Mouse (Mus musculus): ENCODE results near the gene Hnf1a. TPM values are rescaled to one million over a fixed set of nuclear protein-coding genes. Genes with fewer than 3 reads are reported as not detected.

The Hnf1a gene
- polyA plus RNA-seq, 1 experiment = not detected

- Histone ChIP-seq H3K4me2 (ENCODE audit: low read depth) (no peak overlapping the region), H3K36me3 (ENCODE audit: control insufficient read depth, insufficient read depth) (no peaks in the 10 kb centered on the region), H3K27me3 (ENCODE audit: control insufficient read depth, insufficient read depth, insufficient read length) (peaks cover 16% of the 10 kb centered on the region), H3K4me3 (no peak overlapping the region), H3K79me2 (ENCODE audit: control insufficient read depth, insufficient read depth) (no peaks in the 10 kb centered on the region), H3ac (ENCODE audit: control insufficient read depth, insufficient read length) (no peak overlapping the region)
- TF ChIP-seq SRF (IDR thresholded peaks at IDR 0.05; ENCODE audit: control insufficient read depth, insufficient read length, low read depth) = no peak
- TF ChIP-seq E2F4 (IDR thresholded peaks at IDR 0.05; ENCODE audit: insufficient read depth) = no peak
These were observed 32.5 kb upstream of the Hnf1a start for GRCm38 (mm10) chr5:115003224-115003873.

GRCm38 (mm10) chr5:115002781-115003180 is 31.9 kb upstream of the Hnf1a start:
- Histone ChIP-seq H3K36me3 (ENCODE audit: control insufficient read depth, insufficient read depth) (no peaks in the 10 kb centered on the region), H3ac (ENCODE audit: control insufficient read depth, insufficient read length) (no peak overlapping the region), H3K79me2 (ENCODE audit: control insufficient read depth, insufficient read depth) (no peaks in the 10 kb centered on the region), H3K4me2 (ENCODE audit: low read depth) (no peak overlapping the region), H3K4me3 (no peak overlapping the region), H3K27me3 (ENCODE audit: control insufficient read depth, insufficient read depth, insufficient read length) (peaks cover 16% of the 10 kb centered on the region)
- TF ChIP-seq E2F4 (IDR thresholded peaks at IDR 0.05; ENCODE audit: insufficient read depth) = no peak
- TF ChIP-seq CEBPB (IDR thresholded peaks at IDR 0.05; ENCODE audit: insufficient read depth, poor library complexity, severe bottlenecking) = no peak
- TF ChIP-seq TCF3 (IDR thresholded peaks at IDR 0.05; ENCODE audit: insufficient read length, low read depth) = no peak
- no peak for TF ChIP-seq REST (IDR thresholded peaks at IDR 0.05; ENCODE audit: insufficient read depth, insufficient read length)
- no peak for TF ChIP-seq MAX (IDR thresholded peaks at IDR 0.05; ENCODE audit: low read depth)
- TF ChIP-seq TCF12 (IDR thresholded peaks at IDR 0.05; ENCODE audit: insufficient read depth, poor library complexity, severe bottlenecking) = no peak
- no peak for TF ChIP-seq MYOD1 (IDR thresholded peaks at IDR 0.05; ENCODE audit: control insufficient read depth in 1 of 3, insufficient read length in 2 of 3, low read depth in 2 of 3)
- no peak for TF ChIP-seq USF1 (IDR thresholded peaks at IDR 0.05; ENCODE audit: low read depth)
- TF ChIP-seq MYOG (IDR thresholded peaks at IDR 0.05; ENCODE audit: control insufficient read depth in 1 of 3, insufficient read depth in 1 of 3, insufficient read length in 2 of 3, low read depth in 2 of 3) = no peak
- TF ChIP-seq POLR2A (IDR thresholded peaks at IDR 0.05; ENCODE audit: insufficient read length, low read depth) = no peak
- no peak for TF ChIP-seq POLR2AphosphoS2 (IDR thresholded peaks at IDR 0.05; ENCODE audit: insufficient read length, low read depth)
- no peak for TF ChIP-seq SRF (IDR thresholded peaks at IDR 0.05; ENCODE audit: control insufficient read depth, insufficient read length, low read depth)

- no peak overlapping the region for H3ac ChIP-seq (ENCODE audit: control insufficient read depth, insufficient read length)
- no peak overlapping the region for H3K4me3 ChIP-seq
- TF ChIP-seq USF1 (IDR thresholded peaks at IDR 0.05; ENCODE audit: low read depth) (no peak), POLR2AphosphoS2 (IDR thresholded peaks at IDR 0.05; ENCODE audit: insufficient read length, low read depth) (no peak), TCF3 (IDR thresholded peaks at IDR 0.05; ENCODE audit: insufficient read length, low read depth) (no peak), SRF (IDR thresholded peaks at IDR 0.05; ENCODE audit: control insufficient read depth, insufficient read length, low read depth) (no peak), CEBPB (IDR thresholded peaks at IDR 0.05; ENCODE audit: insufficient read depth, poor library complexity, severe bottlenecking) (no peak), POLR2A (IDR thresholded peaks at IDR 0.05; ENCODE audit: insufficient read length, low read depth) (no peak)
- H3K27me3 ChIP-seq (ENCODE audit: control insufficient read depth, insufficient read depth, insufficient read length) = peaks cover 16% of the 10 kb centered on the region
- no peak overlapping the region for H3K4me2 ChIP-seq (ENCODE audit: low read depth)
- no peaks in the 10 kb centered on the region for H3K36me3 ChIP-seq (ENCODE audit: control insufficient read depth, insufficient read depth)
- no peaks in the 10 kb centered on the region for H3K79me2 ChIP-seq (ENCODE audit: control insufficient read depth, insufficient read depth)
These were observed 30.6 kb upstream of the Hnf1a start for GRCm38 (mm10) chr5:115001464-115001863.

- TF ChIP-seq MYOD1 (IDR thresholded peaks at IDR 0.05; ENCODE audit: control insufficient read depth in 1 of 3, insufficient read length in 2 of 3, low read depth in 2 of 3) (no peak), MYOG (IDR thresholded peaks at IDR 0.05; ENCODE audit: control insufficient read depth in 1 of 3, insufficient read depth in 1 of 3, insufficient read length in 2 of 3, low read depth in 2 of 3) (no peak), POLR2A (IDR thresholded peaks at IDR 0.05; ENCODE audit: insufficient read length, low read depth) (no peak), REST (IDR thresholded peaks at IDR 0.05; ENCODE audit: insufficient read depth, insufficient read length) (no peak), SRF (IDR thresholded peaks at IDR 0.05; ENCODE audit: control insufficient read depth, insufficient read length, low read depth) (no peak), CEBPB (IDR thresholded peaks at IDR 0.05; ENCODE audit: insufficient read depth, poor library complexity, severe bottlenecking) (no peak)
- H3ac ChIP-seq (ENCODE audit: control insufficient read depth, insufficient read length) = no peak overlapping the region
These were observed 29.6 kb upstream of the Hnf1a start for GRCm38 (mm10) chr5:115000503-115000902.

GRCm38 (mm10) chr5:114997327-114997726 is 26.4 kb upstream of the Hnf1a start:
- no peaks in the 10 kb centered on the region for H3K36me3 ChIP-seq (ENCODE audit: control insufficient read depth, insufficient read depth)
- H3ac ChIP-seq (ENCODE audit: control insufficient read depth, insufficient read length) = no peak overlapping the region
- peaks cover 11% of the 10 kb centered on the region for H3K27me3 ChIP-seq (ENCODE audit: control insufficient read depth, insufficient read depth, insufficient read length)
- no peaks in the 10 kb centered on the region for H3K79me2 ChIP-seq (ENCODE audit: control insufficient read depth, insufficient read depth)
- no peak overlapping the region for H3K4me3 ChIP-seq
- TF ChIP-seq USF1 (IDR thresholded peaks at IDR 0.05; ENCODE audit: low read depth) = no peak
- TF ChIP-seq E2F4 (IDR thresholded peaks at IDR 0.05; ENCODE audit: insufficient read depth) = no peak
- TF ChIP-seq MYOG (IDR thresholded peaks at IDR 0.05; ENCODE audit: control insufficient read depth in 1 of 3, insufficient read depth in 1 of 3, insufficient read length in 2 of 3, low read depth in 2 of 3) = no peak
- TF ChIP-seq MYOD1 (IDR thresholded peaks at IDR 0.05; ENCODE audit: control insufficient read depth in 1 of 3, insufficient read length in 2 of 3, low read depth in 2 of 3) = no peak
- no peak for TF ChIP-seq POLR2AphosphoS2 (IDR thresholded peaks at IDR 0.05; ENCODE audit: insufficient read length, low read depth)
- TF ChIP-seq POLR2A (IDR thresholded peaks at IDR 0.05; ENCODE audit: insufficient read length, low read depth) = no peak
- no peak for TF ChIP-seq SRF (IDR thresholded peaks at IDR 0.05; ENCODE audit: control insufficient read depth, insufficient read length, low read depth)
- no peak for TF ChIP-seq TCF12 (IDR thresholded peaks at IDR 0.05; ENCODE audit: insufficient read depth, poor library complexity, severe bottlenecking)
- no peak for TF ChIP-seq MAX (IDR thresholded peaks at IDR 0.05; ENCODE audit: low read depth)
- no peak overlapping the region for H3K4me2 ChIP-seq (ENCODE audit: low read depth)

More at GRCm38 (mm10) chr5:115000503-115000902, 29.6 kb upstream of the Hnf1a start:
- peaks cover 16% of the 10 kb centered on the region for H3K27me3 ChIP-seq (ENCODE audit: control insufficient read depth, insufficient read depth, insufficient read length)
- no peaks in the 10 kb centered on the region for H3K36me3 ChIP-seq (ENCODE audit: control insufficient read depth, insufficient read depth)
- H3K79me2 ChIP-seq (ENCODE audit: control insufficient read depth, insufficient read depth) = no peaks in the 10 kb centered on the region
- no peak overlapping the region for H3K4me2 ChIP-seq (ENCODE audit: low read depth)
- no peak overlapping the region for H3K4me3 ChIP-seq

Data from myocyte (in vitro differentiated cells).